Mouse (Mus musculus) kidney, adult 2 months (tissue): ENCODE measurements around the gene Elp4.

ENCODE experiments used
- CTCF ChIP-seq: fragments of 200-500 bp; conservative IDR thresholded peaks from 2 replicates; pipeline ENCODE4 v1.5.1; 2011; ENCODE audit warnings: low read depth, mild to moderate bottlenecking, control low read depth, low read length, moderate library complexity, mixed read lengths; ENCODE audit not compliant: insufficient read depth, insufficient read length
- POLR2A ChIP-seq: fragments of 200-500 bp; IDR thresholded peaks from one replicate; pipeline ENCODE4 v1.6.1; 2011; ENCODE audit warnings: low read depth, low read length, control low read depth

DNA sequence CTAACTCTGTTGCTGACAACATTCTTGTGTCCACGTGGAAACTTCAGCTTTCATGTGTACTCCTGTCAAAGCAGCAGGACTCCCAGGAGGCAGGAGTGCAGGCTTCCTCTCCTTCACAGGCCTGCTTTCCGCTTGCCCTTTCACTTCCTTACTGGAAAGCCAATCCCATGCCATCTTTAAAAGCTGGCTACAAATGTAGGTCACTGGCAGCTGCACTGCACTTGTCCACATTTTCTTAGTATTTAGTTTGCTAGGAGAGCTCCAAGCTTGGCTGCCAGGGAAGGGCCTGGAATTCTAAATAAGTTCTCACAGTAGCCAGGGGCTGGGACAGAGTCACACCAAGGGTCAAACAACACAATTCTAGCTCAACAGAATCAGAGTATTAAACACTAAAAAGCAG lies 49.6 kb downstream of the Elp4 start:
- TF ChIP-seq CTCF (no peak), POLR2A (no peak)
